Mouse (Mus musculus): ENCODE results near the gene Mdm2. TPM values are rescaled to one million over a fixed set of nuclear protein-coding genes. Genes with fewer than 3 reads are reported as not detected.

Mdm2 gene
- polyA plus RNA-seq, 1 experiment: 37.2 TPM

GRCm38 (mm10) chr10:117643711-117644428, 66.7 kb downstream of the Mdm2 start:
- no peaks in the 10 kb centered on the region for H3K36me3 ChIP-seq (ENCODE audit: control insufficient read depth, insufficient read depth, low read length)
- H3K4me3 ChIP-seq (ENCODE audit: extremely low read depth, insufficient read depth, insufficient read length): no peak overlapping the region
- peaks cover 11% of the 10 kb centered on the region; the same call in 1 of the 2 replicates for H3K4me1 ChIP-seq (ENCODE audit: control insufficient read depth, insufficient read depth, insufficient read length)
- WGBS: 89% methylated on average over 12 of the region's 12 CpGs
- no peak overlapping the region for H3K27ac ChIP-seq (ENCODE audit: insufficient read depth, low read length)
- DNase-seq (ENCODE audit: low read depth in 1 of 2, low spot score in 2 of 2): no peak
- H3K27me3 ChIP-seq (ENCODE audit: control insufficient read depth, insufficient read depth, low read length): no peaks in the 10 kb centered on the region
- TF ChIP-seq CTCF (IDR thresholded peaks at IDR 0.05; ENCODE audit: extremely low read depth, insufficient read depth, insufficient read length, insufficient replicate concordance): no peak
- no peak for TF ChIP-seq POLR2A (IDR thresholded peaks at IDR 0.05; ENCODE audit: low read depth, low read length)

DNA sequence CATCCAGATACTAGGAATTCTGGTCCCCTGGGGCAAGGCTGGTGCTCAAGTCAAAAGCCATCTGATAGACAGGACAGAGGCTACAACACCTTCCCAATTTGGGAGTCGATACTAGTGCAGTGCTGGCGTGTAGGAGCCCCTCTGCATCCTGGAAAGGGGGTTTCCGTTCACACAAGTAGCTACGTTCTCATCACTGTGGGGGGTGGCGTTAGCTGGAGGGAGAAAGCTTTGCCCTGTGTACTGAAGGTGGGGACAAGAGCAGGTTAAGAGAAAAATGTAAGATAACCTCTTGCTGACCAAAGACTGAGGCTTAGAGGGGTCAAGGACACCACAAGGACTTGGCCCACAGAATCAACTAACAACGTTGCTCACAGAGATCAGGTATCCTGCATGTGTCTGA, 67.3 kb downstream of the Mdm2 start:
- Histone ChIP-seq H3K4me3 (ENCODE audit: extremely low read depth, insufficient read depth, insufficient read length) (no peak overlapping the region), H3K27ac (ENCODE audit: insufficient read depth, low read length) (no peak overlapping the region), H3K4me1 (ENCODE audit: control insufficient read depth, insufficient read depth, insufficient read length) (peaks cover 11% of the 10 kb centered on the region; the same call in 1 of the 2 replicates), H3K27me3 (ENCODE audit: control insufficient read depth, insufficient read depth, low read length) (no peaks in the 10 kb centered on the region), H3K36me3 (ENCODE audit: control insufficient read depth, insufficient read depth, low read length) (no peaks in the 10 kb centered on the region)
- 87% methylated on average over 6 of the region's 6 CpGs for WGBS
- no peak for DNase-seq (ENCODE audit: low read depth in 1 of 2, low spot score in 2 of 2)
- TF ChIP-seq POLR2A (IDR thresholded peaks at IDR 0.05; ENCODE audit: low read depth, low read length) (no peak), CTCF (IDR thresholded peaks at IDR 0.05; ENCODE audit: extremely low read depth, insufficient read depth, insufficient read length, insufficient replicate concordance) (no peak)

- Histone ChIP-seq H3K27me3 (ENCODE audit: control insufficient read depth, insufficient read depth, low read length) (no peaks in the 10 kb centered on the region), H3K4me1 (ENCODE audit: control insufficient read depth, insufficient read depth, insufficient read length) (peaks cover 11% of the 10 kb centered on the region; the same call in 1 of the 2 replicates), H3K27ac (ENCODE audit: insufficient read depth, low read length) (no peak overlapping the region), H3K4me3 (ENCODE audit: extremely low read depth, insufficient read depth, insufficient read length) (no peak overlapping the region), H3K36me3 (ENCODE audit: control insufficient read depth, insufficient read depth, low read length) (no peaks in the 10 kb centered on the region)
- DNase-seq (ENCODE audit: low read depth in 1 of 2, low spot score in 2 of 2): no peak
- WGBS: 93% methylated on average over 15 of the region's 15 CpGs
- TF ChIP-seq CTCF (IDR thresholded peaks at IDR 0.05; ENCODE audit: extremely low read depth, insufficient read depth, insufficient read length, insufficient replicate concordance) (no peak), POLR2A (IDR thresholded peaks at IDR 0.05; ENCODE audit: low read depth, low read length) (no peak)
These were observed 67.9 kb downstream of the Mdm2 start for GRCm38 (mm10) chr10:117642491-117643262.

DNA sequence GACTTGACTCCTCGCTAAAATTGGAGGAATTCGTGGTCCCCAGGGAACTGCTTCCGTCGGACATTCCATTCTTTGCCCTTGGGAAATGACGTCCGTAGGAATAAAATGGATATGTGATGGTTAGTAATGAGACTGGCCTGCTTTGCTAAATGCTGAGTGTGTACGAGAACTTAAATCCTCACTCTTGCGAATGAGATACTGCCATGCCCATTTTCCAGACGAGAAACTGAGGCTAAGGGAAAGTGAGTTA, 68.4 kb downstream of the Mdm2 start:
- no peak for TF ChIP-seq CTCF (IDR thresholded peaks at IDR 0.05; ENCODE audit: extremely low read depth, insufficient read depth, insufficient read length, insufficient replicate concordance)
- TF ChIP-seq POLR2A (IDR thresholded peaks at IDR 0.05; ENCODE audit: low read depth, low read length): no peak
- H3K27me3 ChIP-seq (ENCODE audit: control insufficient read depth, insufficient read depth, low read length): no peaks in the 10 kb centered on the region
- H3K4me3 ChIP-seq (ENCODE audit: extremely low read depth, insufficient read depth, insufficient read length): no peak overlapping the region
- WGBS: 87% methylated on average over 9 of the region's 9 CpGs
- H3K27ac ChIP-seq (ENCODE audit: insufficient read depth, low read length): no peak overlapping the region
- no peaks in the 10 kb centered on the region for H3K36me3 ChIP-seq (ENCODE audit: control insufficient read depth, insufficient read depth, low read length)
- H3K4me1 ChIP-seq (ENCODE audit: control insufficient read depth, insufficient read depth, insufficient read length): peaks cover 11% of the 10 kb centered on the region; the same call in 1 of the 2 replicates
- no peak for DNase-seq (ENCODE audit: low read depth in 1 of 2, low spot score in 2 of 2)

DNA sequence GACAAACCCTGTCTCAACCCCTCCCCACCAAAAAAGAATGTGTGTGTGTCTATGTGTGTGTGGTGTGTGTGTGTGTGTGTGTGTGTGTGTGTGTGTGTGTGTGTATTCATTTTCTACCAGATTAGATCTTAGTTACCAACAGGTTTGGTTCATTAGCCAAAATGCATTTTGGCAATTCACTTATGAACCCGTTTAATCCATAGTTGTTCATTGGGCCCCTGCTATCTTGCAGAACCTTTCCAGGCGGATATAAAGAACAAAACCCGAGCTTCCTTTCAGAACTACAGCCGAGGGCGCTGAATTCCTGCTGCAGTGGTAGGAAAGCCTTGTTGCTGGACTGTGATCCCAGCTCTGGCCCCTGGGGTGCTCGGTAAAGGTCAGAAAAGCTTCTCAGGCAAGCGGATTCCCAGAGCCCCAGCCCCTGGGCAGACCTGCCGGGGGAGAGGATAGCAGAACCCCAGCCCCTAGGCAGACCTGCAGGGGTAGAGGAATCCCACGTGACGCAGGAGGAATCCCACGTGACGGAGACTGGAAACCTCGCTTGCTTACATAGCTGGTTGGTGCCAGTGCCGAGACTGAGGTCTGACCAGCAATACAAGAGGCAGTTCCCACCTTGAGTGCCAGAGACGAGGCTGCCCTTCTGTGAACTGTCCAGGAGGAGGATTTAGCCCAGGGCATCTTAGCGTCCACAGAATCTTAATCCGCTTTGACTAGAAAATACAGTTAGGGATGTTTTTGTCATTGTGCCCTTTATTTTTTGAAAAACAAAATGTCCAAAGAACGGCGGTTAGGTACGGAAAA, 69.0 kb downstream of the Mdm2 start:
- DNase-seq (ENCODE audit: low read depth in 1 of 2, low spot score in 2 of 2): no peak
- H3K27ac ChIP-seq (ENCODE audit: insufficient read depth, low read length): no peak overlapping the region

DNA sequence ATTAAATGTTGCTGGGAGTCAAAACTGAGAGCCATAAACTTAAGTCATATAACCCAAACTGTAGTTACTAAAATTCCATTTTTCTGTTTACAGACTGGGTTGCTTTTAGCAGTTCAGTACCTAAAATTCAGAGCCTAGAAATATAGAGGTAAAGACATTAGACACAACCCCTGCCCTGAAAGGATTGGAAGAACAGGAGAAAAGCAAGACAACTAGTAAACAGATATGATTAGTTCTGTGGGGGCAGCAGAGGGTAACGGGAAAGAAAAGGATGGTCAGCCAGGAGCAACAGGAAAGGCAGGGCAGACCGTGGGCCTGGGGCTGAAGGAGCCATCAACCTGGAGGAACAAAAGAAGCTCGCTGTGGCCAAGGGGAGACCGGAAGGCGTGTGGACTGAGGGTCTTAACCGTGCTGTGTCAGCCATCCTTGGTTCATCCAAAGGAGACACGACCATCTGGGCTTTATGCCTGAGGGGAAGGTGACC, 69.9 kb downstream of the Mdm2 start:
- Histone ChIP-seq H3K4me3 (ENCODE audit: extremely low read depth, insufficient read depth, insufficient read length) (no peak overlapping the region), H3K27ac (ENCODE audit: insufficient read depth, low read length) (no peak overlapping the region), H3K27me3 (ENCODE audit: control insufficient read depth, insufficient read depth, low read length) (no peaks in the 10 kb centered on the region), H3K4me1 (ENCODE audit: control insufficient read depth, insufficient read depth, insufficient read length) (peaks cover 7% of the 10 kb centered on the region; the same call in 1 of the 2 replicates), H3K36me3 (ENCODE audit: control insufficient read depth, insufficient read depth, low read length) (no peaks in the 10 kb centered on the region)
- no peak for DNase-seq (ENCODE audit: low read depth in 1 of 2, low spot score in 2 of 2)
- TF ChIP-seq CTCF (IDR thresholded peaks at IDR 0.05; ENCODE audit: extremely low read depth, insufficient read depth, insufficient read length, insufficient replicate concordance) (no peak), POLR2A (IDR thresholded peaks at IDR 0.05; ENCODE audit: low read depth, low read length) (no peak)
- 85% methylated on average over 7 of the region's 7 CpGs for WGBS

More for the DNA sequence above, 69.0 kb downstream of the Mdm2 start:
- WGBS: 89% methylated on average over 20 of the region's 20 CpGs
- no peaks in the 10 kb centered on the region for H3K36me3 ChIP-seq (ENCODE audit: control insufficient read depth, insufficient read depth, low read length)
- no peak for TF ChIP-seq CTCF (IDR thresholded peaks at IDR 0.05; ENCODE audit: extremely low read depth, insufficient read depth, insufficient read length, insufficient replicate concordance)
- no peak for TF ChIP-seq POLR2A (IDR thresholded peaks at IDR 0.05; ENCODE audit: low read depth, low read length)
- H3K27me3 ChIP-seq (ENCODE audit: control insufficient read depth, insufficient read depth, low read length): no peaks in the 10 kb centered on the region
- H3K4me3 ChIP-seq (ENCODE audit: extremely low read depth, insufficient read depth, insufficient read length): no peak overlapping the region
- peaks cover 10% of the 10 kb centered on the region; the same call in 1 of the 2 replicates for H3K4me1 ChIP-seq (ENCODE audit: control insufficient read depth, insufficient read depth, insufficient read length)
